Mouse (Mus musculus) hindlimb bud, embryonic 11.5 days (tissue): ENCODE measurements around the gene Glyat.
"Not testable (repeated sequence)": the region's sequence is repeated elsewhere in the genome, so short reads cannot be mapped to it uniquely, and the experiment has no call there.

ENCODE experiments used
- DNase-seq: peaks from one replicate; pipeline ENCODE4 v3.0.0-alpha.2; 2012; ENCODE audit warnings: low read depth, low spot score; ENCODE audit errors: extremely low spot score

Gene Glyat

DNA sequence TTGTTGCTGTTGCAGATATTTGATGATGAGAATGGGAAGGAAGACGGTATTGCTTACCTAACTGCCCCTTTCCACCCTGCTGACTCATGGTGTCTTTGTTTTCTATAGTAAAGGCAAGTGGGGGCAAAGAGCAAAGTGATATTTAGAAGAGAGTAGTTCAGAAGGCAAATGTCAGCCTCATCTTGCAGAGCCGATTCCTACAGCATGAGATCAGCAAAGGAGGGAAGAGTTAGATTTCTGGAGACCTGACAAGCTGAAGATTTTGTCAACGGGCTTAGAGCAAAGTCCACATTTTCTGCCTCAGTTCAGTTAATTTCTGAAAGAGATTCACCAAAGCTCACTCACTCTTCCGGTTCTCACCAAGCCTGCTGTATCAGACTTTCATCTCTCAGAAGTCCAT, at the start of gene Glyat:
Gene Glyat (plus strand): TSS at position 133 of the 400 bp plus-strand sequence.
- no peak for DNase-seq

DNA sequence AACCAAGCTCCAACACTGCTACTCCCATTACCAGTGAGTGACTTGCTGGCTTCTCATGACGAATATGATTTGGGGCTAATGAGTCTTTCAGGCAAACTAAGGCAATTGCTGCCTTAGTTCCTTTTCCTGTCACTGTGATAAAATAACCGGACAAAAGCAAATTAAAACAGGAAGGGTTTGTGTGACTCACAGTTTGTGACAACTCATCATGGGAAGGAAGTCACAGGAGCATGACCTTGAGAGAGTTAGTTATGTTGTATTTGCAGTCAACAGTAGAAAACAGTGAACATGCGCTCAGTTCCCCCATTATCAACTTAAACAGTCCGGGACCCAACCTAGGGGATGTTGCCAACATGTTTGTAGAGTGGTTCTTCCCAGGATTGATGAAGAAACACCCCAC, 47.8 kb upstream of the Glyat start:
- no peak for DNase-seq

DNA sequence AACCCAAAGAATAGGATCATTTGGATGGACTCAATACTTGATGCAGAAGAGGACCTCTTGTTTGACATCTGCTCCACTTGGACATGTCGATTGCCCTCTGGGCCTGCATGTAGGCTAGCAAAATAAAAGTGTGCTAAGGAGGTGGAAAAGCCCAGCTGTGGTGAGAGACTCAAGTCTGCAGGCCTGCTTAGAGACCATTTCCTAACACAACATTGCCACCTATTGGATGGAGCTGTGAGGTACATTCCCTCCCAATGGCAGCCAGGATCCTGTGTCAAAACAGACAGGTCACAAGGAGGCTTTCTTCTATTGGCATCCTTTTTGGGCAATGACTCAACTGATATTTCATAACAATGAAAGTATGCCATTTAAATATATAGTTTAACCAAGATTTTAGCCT, 41.2 kb upstream of the Glyat start:
- DNase-seq: peak; percentile 37

DNA sequence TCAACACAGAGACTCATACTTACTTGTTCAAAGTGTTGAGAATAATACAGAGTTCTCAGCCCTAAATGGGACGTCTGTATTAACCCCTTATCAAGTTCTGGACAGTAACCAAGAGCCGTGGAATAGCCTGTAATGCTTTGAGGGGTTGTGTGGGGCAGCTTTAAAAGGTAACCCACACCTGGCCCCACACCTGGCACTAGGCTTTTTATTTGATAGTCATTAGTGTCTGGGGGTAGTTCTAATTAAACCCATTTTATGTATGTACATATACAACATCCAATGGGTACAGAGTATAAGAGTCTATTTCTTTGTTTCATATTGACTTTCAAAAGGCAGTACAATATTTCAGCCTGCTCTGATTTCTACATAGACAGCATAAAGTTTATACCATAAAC, 38.0 kb upstream of the Glyat start:
- DNase-seq: no peak

DNA sequence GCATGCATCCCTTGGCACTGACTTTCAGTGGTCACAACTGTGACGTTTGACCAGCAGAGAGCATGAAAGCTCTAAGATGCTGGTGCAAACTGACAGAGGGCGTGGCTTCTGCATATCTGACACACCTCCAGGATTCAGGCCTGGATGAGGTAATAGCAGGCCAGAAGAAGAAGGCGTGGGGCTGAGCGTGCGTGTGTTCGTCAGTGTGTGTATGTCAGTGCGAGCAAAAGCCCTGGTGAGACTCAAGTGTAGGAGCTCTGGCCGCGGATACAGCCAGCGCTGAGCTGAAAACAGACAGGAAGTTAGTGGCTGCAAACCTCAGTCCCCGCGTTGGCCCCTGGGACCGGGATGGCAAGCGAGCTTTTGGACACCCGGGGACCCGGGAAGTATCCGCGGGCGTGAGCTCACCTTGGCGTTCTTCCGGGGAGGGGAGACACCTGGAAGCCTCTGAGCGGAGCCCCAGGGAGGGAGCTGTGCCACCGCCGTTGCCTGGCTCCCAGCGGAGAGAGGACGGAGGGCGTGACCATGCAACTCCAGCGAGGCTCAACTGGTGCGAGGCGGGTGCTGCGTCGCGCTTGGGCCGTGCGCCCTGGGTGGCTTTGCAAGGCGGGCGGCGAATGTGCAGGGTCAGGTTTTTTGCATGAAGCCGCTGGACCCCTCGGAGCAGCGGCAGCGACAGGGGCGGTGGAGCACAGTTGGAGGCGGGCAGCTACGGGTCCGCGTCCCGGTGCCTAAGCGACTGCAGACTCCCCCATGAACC, 37.4 kb upstream of the Glyat start:
- peak; percentile 20 for DNase-seq

DNA sequence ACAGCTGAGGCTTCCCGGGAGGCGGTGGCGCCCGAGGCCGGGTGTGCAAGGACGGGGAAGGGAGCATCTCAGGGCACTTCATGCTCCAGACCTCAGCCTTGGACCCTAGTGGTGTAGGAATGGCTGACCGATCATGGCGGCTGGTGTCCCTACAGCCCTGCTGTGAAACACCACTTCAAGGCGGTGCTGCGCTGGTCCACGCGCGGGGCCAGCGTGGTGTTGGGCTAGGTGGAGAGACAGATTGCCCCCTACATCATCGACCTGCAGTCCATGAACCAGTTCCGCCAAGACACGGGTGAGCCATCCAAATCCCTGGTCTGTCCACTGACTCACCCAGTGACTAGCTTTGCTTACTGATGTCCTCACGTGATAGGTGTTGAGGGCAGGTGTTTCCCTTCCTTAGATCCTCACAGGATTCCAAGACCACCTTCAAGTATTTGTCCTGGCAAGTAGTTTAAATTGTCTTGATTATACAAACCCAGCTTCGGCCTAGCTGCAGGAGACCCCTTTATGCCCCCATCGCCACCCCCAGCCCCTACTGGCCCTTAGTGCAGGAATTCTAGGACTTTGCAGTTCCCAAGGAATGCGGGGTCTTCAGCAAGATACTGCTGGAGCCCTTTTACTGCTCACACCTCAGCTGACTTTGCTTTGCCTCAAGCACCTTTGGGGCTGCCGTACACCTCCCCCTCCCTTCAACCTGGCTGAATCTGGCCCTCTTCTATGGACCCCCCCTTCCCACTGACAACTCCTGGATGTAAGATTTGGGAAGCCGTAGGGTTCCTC, 36.6 kb upstream of the Glyat start:
- DNase-seq: no peak

DNA sequence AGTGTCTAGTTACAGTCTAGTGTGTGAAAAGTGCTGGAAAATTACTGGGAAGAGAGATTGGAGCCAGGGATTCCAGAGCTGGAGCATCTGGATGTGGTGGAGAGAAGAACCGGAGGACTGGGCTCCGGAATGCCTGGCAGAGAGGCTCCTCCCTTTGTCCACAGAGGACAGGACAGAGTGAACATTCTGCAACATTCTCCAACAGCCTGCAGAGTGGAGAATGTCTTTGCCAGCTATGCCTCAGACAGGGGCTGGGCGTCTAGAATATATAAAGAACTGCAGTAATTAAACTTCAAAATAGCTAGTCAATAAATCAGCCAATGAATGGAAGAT, 36.1 kb upstream of the Glyat start:
- DNase-seq: no peak

DNA sequence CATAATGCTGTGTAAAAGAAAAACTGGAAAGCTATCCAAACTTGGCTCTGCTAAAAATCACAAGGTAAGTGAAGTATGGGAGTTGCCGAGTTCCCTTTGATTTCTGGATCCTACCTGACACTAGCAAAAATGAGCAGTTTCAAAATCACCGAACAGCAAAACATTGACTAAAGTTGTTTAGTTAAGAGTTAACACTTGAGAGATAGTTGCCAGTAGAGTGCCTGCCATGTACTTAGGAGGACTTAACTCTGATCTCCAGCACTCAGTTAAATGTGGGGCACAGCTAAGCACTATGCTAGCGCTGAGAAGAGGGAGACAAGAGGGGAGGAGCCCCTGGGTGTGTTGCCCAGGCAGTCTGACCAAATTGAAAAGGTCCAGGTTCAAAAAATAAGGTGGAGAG, 34.4 kb upstream of the Glyat start:
- no peak for DNase-seq

DNA sequence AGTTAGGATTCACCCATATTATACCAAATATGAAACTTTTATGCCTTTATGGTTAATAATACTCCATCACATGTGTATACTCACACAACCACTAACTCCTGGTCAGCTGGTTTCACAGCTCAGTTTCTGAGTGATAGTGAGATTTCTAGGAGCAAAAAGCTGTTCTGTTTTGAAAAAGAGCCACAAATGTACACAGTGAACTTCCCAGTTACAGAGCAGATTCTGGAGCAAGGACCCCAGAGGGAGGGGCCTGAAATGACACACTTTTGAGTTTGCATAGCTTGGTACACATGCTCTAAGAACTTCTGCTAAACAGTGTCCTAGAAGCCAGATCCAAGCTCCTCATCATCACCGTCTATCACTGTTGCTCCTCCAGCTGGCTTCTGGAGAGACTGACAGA, 33.4 kb upstream of the Glyat start, which contains the start of gene Gm4952:
Gene Gm4952 (plus strand): TSS at position 301 of the 400 bp plus-strand sequence.
- DNase-seq: no peak

DNA sequence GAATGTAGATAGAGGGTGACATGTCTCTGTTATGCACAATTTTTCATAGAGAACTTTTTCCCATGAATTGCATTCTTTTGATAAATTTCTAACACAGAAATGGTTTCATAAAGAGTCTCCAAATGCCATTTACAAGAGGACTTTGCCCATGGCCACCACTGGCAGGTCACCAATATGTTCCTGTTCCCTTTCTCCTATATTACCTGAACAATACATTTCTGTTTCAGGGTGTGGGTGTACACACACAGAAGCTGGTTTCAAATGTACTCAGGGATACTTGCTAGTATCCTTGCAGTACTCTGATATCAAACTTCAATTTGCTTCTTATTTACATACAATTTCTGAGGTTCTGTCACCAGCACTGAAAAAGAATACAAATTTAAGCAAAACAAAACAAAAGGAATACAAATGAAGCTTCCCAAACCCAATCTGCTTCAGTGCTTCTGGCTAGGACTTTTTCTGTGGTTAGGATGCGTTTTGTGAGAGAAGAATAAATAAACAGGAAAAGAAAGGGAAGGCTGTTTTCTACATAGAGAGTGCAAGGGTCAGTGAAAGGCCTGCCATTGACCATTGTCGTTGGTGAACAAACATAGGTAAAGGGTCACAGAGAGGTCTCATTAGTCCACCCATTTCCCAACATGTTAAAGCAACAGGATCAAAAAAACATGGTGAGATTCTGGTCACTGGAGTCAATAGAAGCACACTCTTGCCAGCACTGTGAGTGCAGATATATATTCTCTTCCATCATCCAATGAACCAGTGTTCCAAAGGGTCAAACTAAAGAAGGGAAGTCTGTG, 32.2 kb upstream of the Glyat start:
- DNase-seq: no peak

DNA sequence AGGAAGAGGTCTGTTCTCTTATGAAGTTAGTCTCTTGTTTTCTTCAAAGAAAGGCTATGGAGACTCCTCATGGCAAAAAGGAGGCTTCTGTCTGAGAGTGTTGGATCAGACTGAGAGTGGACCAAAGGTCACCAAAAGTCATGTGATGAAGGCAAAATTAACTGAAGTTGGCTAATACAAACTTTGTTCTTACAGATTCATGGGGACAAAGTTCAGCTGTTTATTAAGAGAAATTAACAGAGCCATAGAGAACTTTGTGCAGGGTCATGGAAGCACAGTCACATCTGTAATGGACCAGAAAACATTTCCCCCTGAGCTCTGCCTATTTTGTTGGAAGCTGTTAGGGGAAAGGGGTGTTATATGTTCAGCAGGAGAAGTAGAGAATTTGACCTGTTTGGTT, 24.8 kb upstream of the Glyat start:
- no peak for DNase-seq

DNA sequence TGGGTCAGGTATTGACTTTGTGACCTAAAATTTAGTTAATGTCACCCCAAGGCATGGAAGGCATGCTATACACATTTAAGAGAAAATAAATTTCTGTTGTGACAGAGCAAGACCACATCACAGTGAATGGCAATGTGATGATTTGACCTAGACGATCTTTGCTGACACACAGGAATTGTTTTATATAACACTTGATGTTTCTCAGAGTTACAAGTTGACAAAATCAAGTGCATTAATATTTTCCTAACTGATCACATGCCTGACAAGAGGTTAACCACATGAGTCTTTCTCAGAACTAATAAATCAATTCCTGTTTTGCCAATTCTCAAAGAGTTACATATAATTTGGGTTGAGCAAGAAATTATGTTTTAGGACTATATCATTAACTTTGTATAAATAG, 19.5 kb upstream of the Glyat start:
- DNase-seq: no peak

DNA sequence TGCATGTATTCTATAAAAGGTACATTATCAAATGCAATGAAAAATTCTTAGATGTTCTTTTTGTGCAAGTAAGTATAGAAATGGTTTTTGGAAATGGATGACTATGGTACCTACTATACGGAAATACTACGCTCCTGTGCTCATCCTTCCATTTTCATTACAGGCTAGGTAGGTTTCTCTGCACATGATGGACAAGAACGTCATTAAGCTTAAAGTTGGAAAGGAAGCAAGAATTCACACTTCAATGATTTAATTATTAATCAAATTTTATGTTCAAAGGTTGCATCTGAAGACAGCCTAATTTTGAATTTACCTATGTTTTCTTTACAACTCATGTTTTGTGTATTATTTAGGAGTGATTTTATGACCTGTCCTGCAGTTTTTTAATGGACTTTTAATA, 1.2 kb downstream of the Glyat start:
- DNase-seq: no peak

DNA sequence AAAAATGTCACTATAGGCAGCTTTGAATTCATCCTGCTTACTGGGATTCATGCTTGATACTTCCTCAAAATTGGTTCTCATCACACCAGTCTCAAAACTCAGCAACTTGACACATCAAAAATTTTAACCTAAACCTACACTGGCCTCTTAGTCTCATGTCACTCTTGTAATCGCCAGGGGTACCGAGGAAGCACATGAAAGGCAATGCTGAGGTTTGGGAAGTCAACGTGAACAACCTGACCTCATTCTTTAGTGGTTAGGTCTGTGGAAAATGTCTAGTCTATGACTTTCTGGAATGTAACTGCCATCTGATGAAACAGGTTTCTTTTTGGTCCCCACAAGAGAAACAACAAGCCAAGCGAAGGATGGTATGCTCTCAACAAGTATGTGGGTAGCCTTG, 1.9 kb downstream of the Glyat start:
- DNase-seq: no peak

DNA sequence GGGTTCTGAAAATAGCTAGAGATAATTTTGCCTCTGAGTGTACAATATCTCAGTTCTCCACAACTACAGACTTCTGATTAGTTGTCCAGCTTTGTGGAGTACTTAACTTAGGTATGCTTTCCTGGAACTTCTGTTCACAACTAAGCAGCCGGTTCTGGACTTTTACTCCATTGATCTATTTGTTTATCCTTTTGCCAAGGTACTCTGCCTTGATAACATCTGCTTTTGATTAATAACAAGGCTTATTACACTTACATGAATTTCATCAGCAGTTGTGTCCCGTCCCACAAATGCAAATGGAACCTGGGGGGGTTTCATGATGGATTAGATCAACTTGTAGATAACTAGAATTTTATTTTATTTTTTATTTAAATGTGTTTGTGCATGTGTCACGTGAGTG, 3.8 kb downstream of the Glyat start:
- DNase-seq: no peak

DNA sequence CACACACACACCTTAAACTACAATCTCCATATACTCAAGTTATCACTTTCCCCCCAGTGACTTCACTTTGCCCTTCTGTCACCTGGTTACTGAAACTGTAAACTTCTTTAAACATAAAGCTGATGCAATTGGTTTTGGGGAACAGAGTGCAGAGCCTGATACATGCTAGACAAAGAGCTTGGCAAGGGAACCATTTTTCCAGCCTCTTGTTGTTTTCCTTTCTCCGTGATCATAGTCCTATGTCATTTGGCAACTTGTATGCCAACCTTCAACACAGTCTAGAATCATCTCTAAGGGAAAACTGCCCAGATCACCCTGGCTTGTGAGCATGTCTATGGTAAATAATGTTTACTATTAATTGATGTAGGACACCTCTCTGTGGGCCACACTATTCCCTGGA, 4.9 kb downstream of the Glyat start:
- DNase-seq: no peak

DNA sequence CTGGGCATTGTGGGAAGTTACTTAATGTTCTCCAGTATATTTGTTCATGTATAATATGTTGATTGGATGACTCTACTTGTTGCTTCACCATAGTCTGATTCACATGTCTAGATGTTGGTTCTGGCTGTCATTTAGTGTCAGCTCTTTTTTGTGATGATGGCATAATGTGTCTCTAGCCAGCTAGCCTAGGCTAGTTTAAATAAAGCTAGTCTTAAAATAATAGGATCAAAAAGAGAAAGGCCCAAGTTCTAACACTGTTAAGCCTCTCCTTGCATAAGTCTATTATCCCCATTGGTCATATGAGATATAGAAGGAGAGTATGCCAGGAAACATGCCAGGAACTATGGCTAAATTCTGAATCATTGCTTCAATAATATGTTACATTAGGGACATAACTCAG, 16.4 kb downstream of the Glyat start:
- DNase-seq: no peak

DNA sequence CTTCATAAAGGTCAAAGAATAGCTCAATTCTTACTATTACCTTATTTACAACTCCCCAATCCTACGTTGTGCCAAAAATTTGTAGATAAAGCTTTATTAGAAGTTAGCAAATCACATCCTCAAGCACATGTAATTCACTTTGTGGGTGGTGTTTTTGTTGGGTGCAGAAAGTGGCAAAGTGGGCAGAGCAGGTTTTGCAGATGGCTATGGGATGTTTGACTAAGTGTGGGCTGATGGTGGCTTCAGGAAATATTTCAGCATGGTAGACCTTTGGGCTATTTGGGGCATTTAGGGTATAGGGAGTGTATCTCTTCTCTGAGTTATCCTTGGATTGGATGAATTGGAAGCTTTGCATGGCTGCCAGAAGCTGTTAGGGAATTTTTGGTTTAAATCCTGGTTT, 33.0 kb downstream of the Glyat start:
- DNase-seq: no peak

DNA sequence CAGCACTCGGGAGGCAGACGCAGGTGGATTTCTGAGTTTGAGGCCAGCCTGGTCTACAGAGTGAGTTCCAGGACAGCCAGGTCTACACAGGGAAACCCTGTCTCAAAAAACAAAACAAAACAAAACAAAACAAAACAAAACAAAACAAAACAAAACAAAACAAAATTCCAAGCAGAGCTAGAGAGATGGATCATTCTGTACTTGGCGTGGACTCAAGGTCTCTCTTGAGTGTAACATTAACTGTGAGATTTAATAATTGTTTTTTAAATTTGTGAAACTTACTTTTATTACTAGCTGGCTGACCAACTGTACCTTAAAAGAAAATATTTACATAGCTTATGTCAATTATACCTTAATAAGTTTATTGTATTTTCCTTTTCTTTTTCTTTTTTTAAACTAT, 35.5 kb downstream of the Glyat start:
- DNase-seq: not testable (repeated sequence)

DNA sequence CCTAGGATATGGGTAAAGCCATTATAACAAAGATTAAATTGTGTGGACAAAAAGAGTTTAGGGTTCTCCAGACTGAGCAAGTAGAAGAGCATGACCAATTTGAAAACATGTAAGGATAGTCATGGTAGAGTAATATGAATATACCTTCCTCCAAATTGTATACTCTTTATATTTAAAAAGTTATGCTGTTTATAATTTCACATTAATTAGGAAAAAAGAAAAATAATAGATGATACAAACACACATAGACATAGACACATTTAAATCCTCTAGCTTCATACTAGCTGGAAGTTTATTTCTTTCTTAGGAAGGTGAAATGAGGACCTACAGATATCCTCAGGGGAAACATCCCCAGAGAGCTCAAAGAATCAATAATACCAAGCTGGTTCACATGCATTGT, 37.0 kb downstream of the Glyat start, which contains the start of gene Olfr1442:
Gene Olfr1442 (plus strand): TSS at position 301 of the 400 bp plus-strand sequence.
- DNase-seq: no peak

DNA sequence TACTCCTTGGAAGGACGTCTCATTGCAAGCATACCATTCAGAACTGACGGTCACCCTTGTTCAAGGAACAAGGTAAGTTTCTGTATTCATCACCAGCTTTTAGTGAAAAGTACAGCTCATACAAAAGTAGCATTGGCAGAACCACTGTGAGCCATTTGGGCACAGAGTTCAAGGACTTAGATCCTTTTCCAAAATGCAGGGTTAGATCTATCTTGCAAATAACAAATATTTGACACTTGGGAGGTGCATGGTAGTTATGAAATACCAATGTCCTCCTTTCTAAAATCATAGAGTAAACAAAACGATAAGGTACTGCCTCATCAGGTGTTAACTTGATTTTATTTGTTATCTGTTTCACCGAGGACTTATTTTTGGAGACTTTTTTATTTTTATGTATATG, 37.9 kb downstream of the Glyat start:
- DNase-seq: no peak

DNA sequence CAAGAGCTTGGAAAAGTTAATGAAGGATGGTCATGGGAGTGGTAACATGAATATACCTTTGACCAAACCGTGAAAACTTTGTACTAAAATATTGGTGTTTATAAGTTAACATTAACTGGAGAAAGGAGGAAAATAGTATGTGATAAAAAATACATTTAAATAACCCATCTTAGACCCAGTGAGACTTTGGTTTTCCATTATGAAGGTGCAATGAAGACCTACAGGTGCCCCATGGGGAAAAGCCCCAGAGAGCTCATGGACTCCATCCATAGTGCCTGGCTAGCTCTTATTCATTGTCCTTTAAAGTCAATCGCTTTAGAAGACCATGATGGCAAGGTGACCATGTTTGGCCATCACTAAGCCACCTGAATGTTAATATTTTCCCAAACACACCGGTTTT, 44.7 kb downstream of the Glyat start, which contains the start of gene Olfr1443:
Gene Olfr1443 (plus strand): TSS at position 301 of the 400 bp plus-strand sequence.
- no peak for DNase-seq
